Mouse (Mus musculus): ENCODE measurements at regions not wholly inside any gene's neighbourhood (a gene's known extent, or its start where the extent isn't known, plus 50 kb on each side); places are given as distances from the start of the nearest gene placed in this dataset.

- DNase-seq (ENCODE audit: low spot score in 2 of 2): no peak
Observed at GRCm38 (mm10) chr1:13424524-13424923, 2010.6 kb downstream of the A830018L16Rik start.

- DNase-seq (ENCODE audit: low spot score in 2 of 2): no peak
Observed at GRCm38 (mm10) chr1:13425601-13426327, 2011.9 kb downstream of the A830018L16Rik start.

DNA sequence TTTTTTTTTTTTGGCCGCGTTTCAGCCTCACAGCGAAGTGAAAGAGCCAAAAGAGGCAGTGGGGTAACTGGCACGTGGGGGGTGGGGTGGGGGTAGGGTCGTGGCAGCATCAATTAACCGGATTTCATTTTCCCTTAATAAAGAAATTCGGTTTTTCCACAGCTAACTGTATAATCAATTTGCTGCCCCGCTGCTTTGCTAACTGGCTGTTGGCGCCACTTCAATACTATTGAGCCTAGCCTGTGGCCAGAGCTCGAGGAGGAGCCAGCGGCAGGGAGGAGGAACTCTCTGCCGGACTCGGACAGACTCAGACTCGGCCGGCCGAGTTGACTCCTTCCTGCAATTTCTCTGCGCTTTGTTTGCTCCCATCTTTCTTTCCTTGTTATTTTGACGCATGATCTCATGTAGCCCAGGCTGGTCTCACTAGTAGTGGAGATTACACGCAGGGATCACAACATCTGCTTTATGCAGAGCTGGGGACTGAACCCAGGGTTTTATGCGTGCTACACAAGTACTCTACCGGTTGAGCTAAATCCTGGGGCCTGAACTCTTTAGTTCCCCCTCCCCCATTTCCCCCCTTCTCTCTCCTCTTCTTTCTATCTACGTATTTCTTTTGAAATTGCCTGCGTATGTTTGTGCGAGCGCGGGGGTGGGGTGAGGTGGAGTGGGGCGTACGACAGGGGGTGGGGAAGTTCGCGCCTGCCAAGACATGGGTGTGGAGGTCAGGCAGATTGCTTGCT lies 2012.6 kb downstream of the A830018L16Rik start:
- DNase-seq (ENCODE audit: low spot score in 2 of 2): peak; percentile 26 to 38

GRCm38 (mm10) chr1:13427068-13427434 lies 2013.1 kb downstream of the A830018L16Rik start:
- DNase-seq (ENCODE audit: low spot score in 2 of 2): no peak

DNA sequence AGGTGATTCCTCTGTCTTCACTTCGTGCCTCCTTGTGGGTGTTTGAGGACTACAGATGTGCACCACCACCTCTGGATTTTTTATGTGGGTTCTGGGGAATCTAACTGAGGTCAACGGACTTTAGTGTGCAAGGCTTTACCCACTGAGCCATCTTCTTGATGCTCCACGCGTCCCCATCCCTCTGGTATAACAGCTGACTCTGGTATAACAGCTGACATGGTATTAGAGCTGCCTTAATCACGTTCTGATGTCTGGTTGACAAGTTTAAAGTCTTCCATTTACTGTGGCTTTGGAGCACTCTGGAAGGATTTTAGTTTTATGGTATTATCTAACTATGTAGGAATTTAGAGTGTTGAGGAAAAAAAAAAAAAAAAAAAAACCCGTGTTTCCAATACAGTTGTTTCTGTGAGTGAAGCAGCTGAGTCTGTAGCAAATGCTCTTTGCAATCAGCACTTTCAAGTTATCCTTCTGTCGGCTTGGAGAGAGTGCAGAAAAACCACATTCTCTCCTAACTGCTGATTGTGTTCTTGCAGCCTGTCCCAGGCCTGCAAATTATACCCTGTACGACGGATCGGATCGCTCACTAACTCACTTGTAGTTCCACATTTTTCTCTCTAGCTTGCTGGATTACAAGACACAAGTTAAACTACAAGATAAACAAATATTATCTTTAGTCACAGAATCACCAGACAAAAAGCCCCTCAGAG lies 2013.7 kb downstream of the A830018L16Rik start:
- DNase-seq (ENCODE audit: low spot score in 2 of 2): no peak

DNA sequence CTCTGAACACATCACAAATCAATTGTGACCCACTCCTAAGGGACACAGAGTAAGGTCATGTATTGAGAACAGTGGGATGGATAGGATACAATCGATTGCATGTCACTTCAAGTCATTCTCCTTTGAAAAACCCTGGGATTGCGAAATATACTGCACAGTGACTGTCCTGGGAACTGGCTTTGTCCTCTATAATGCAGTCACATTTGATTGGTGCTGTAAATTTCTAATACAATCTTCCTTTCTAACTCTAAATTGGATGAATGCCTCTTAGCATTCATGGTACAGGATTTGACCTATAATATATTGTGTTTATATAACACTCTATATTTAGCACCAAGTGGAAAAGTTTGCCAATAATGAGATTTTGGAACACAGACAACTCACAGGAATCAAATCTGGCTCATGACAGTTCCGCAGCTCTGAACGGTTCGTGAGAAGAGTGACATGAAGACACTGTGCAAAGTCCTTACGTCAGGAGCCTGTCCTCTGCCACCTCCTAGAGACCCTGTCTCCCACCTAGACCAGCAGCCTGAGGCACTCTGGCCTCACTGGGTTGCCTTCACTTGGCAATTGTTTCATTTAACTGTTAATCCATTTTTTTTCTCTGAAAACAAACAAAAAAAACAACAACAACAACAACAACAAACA lies 2024.0 kb downstream of the A830018L16Rik start:
- no peak for DNase-seq (ENCODE audit: low spot score in 2 of 2)

DNA sequence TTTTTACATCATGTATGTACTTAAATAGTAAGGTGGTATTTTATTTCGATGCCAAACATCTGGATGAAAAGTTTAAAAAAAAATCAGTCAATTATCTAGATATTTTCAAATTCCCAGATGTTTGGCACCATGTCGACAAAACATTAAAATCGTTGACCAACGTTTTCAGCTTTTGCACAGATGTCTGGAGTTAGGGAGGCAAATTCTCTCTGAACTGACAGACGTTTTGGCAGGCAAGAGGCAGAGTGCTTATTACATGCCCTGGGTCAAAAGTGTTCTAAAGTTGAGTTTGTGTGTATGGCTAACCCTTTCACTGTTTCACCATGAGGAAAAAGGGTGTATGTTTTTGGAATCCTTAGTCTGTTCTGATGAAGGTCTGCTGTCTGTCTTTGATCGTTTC lies 2028.5 kb downstream of the A830018L16Rik start:
- DNase-seq (ENCODE audit: low spot score in 2 of 2): no peak

- no peak for DNase-seq (ENCODE audit: low spot score in 2 of 2)
Observed at GRCm38 (mm10) chr1:13454534-13454933, 2040.6 kb downstream of the A830018L16Rik start.

DNA sequence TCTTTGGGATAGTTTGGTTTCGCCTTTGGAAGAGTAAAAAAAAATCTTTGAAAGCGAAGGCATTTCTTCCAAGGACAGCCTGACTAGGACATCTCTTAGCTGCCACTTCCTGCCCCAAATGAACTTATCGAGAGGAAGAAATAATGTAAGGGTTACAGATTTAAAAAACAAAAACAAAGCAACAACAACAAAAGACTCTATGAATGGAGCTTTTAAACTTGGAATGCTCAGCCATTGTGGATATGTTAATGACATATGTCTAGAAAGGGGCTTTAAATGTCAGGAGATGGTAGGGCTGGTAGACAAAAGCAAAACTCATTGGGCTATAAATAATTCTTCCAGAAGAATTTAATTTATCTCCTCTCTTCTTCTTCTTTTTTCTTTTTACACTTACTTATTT lies 2041.7 kb downstream of the A830018L16Rik start:
- no peak for DNase-seq (ENCODE audit: low spot score in 2 of 2)

- DNase-seq (ENCODE audit: low spot score in 2 of 2): no peak
Observed at GRCm38 (mm10) chr1:13464311-13464710, 2050.4 kb downstream of the A830018L16Rik start.

DNA sequence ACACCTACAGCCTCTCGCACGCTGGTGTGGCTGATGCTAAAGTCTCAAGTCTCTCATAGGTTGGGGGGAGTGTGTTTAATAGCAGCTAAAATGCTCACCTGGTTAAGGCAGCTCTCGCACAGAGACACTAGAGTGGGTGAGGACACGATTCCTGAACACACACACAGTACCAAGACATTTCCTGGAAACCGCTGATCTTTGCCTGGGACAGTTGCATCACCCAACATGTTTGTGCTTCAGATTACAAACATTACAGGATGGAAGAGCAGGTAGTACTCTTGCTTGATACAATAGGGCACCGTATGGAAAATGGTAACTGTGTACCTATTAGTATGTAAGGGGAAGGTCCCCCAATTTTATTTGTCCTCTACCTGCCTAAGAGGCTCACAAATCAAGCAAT lies 2053.3 kb downstream of the A830018L16Rik start:
- DNase-seq (ENCODE audit: low spot score in 2 of 2): no peak

DNA sequence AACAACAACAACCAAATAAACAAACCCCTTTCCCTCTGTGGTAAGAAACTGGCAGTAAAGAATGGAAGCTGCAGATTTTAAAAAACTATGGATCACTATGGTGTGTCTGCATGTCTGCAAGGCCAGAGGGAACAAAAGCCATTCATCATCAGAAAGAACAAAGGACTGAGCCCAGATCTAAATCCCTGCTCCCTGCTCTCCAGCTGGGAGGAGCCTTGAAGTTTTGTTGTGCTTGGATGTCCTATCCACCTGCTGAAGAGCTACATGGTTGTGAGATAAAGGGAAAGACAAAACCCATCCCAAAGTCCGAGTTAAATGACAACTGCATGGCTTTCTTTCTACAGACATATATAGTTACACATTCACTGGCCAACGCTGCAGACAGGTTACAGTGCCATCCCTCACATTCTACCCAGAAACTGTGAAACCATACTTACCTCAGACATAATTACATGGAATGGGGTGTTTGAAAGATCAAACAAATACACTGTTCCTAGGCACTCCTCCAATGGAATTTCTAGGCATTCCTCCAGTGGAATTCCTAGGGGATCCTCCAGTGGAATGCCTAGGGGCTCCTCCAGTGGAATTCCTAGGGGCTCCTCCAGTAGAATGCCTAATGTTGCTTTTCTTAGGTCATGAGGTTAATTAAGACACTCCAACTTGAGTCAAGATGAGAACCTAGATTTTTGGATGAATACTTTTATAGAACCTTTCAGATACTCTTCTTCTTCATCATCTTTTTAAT lies 2054.2 kb downstream of the A830018L16Rik start:
- DNase-seq (ENCODE audit: low spot score in 2 of 2): no peak

DNA sequence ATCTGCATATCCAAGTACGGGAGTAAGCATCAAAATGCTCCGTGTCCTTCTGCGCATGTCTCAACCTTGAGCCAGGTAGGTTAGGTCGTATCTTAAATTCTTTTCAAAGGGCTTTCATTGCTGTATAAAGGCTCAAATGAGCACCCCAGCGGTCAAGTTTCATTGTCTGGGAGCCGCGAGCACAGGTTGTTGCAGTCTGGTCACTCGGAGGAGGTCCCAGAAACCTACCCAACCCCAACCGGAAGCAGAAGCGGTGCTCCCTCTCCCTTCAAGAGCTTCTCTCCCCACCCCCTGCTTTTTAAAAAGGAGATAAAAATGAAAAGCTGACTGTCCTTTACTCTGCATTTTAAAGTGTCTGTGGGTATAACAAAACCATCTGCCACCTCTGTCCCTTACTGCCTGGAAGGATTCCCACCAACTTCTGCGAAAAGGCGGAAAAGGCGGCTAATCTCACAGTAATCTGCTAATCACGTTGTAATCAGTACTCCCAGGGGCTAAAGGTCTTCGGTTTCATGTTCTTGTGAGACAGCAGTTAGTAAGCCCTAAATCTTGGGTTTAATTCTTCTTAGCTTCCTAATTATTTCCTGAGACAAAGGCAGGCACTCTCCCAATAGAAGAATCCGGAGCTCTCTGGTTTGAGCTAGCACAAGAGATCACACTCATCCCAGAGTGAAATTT lies 2081.0 kb downstream of the A830018L16Rik start:
- no peak for DNase-seq (ENCODE audit: low spot score in 2 of 2)

DNA sequence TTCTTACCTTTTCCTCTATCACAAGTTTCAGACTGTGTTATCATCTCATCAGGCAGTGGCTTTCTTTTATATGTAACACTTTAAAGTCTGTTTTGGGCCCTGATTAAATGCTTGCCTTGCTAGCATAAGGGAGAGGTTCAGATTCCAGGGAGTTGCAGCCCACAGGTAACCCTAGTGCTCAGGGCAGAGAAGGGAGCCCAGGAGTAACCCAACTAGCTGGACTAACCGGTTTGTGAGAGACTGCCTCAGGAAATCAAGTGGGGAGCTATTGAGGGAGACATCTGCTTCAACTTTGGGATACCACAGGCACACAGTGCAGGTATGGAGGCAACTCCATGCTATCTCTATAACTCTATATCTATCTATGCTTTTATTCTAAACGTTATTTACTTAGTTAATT lies 2082.5 kb downstream of the A830018L16Rik start:
- no peak for DNase-seq (ENCODE audit: low spot score in 2 of 2)

DNA sequence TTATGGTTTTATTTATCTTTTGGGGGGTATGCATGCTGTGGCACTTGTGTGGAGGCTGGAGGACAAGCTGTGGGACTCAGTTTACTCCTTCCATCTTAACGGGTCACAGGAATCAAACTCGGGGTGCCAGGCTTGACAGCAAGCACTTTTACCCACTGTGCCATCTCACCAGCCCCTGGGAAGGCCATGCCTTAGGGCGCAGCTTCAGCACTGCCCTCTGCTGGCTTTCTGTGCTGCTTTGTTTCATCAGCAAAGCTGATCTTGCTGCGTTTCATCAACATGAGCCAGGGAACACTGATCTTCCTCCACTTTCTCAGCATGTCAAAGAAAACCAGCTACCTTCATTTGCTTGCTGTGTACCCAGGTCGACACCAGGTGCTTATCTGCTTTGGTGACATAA lies 2086.6 kb downstream of the A830018L16Rik start:
- no peak for DNase-seq (ENCODE audit: low spot score in 2 of 2)

- DNase-seq (ENCODE audit: low spot score in 2 of 2): no peak
Observed at GRCm38 (mm10) chr1:13501938-13502337, 2088.0 kb downstream of the A830018L16Rik start.

DNA sequence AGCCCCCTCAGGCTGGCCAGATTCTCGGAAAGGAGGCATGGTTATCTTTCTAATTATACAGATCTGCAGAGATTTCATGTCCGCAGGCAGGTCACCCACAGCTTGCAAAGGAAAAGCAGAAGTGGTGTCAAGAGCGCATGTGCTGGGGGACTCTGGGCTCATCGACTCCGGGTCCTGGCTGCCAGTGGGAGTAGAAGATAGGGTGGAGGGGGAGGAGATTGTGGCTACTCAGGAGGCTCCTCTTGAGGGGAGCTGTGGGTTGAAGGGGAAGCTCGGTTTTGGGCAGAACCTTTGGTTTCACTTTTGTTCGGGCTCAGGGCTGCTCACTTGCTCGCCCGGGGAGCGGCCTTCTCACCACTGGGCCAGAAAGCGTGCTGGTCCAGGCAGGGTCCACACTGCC lies 2099.9 kb downstream of the A830018L16Rik start:
- no peak for DNase-seq (ENCODE audit: low spot score in 2 of 2)

Data from gastrocnemius, adult 8-10 months (tissue).